Mouse (Mus musculus) adrenal gland, adult 2 months (tissue): ENCODE results near the gene Lysmd1. TPM values are rescaled to one million over a fixed set of nuclear protein-coding genes. Genes with fewer than 3 reads are reported as not detected.
"Not testable (repeated sequence)": the region's sequence is repeated elsewhere in the genome, so short reads cannot be mapped to it uniquely, and the experiment has no call there.

ENCODE experiments used
- DNase-seq: peaks from one replicate; pipeline ENCODE4 v3.0.0; 2021
- long read RNA-seq: library from polyadenylated mRNA; stranded (forward); transcript quantifications from one replicate; pipeline ENCODE4 v2.0.0, GENCODE M21; 2021
- polyA plus RNA-seq: library from polyadenylated mRNA; depleted of rRNA; stranded (reverse); fragments of >200 nt; gene quantifications from 2 replicates; pipeline ENCODE4 v1.2.3, GENCODE M21; 2012; rRNA removed
- total RNA-seq, 2 experiments: library from RNA; stranded (reverse); gene quantifications; 2 replicates each; pipeline ENCODE4 v1.2.3; 2021

Lysmd1 gene
- 1 to 10 TPM; 7.1 to 9.0 TPM for total RNA-seq
- polyA plus RNA-seq = 3.7 and 4.7 TPM in 2 replicates
- long read RNA-seq, transcript Lysmd1-201 (3 exons, 2,394 nt) = major isoform, 11 of 13 reads
- long read RNA-seq, partial matches to known transcripts = 0 of 13 reads
- long read RNA-seq, other reads (novel, unspliced or antisense) = 2 of 13 reads

DNA sequence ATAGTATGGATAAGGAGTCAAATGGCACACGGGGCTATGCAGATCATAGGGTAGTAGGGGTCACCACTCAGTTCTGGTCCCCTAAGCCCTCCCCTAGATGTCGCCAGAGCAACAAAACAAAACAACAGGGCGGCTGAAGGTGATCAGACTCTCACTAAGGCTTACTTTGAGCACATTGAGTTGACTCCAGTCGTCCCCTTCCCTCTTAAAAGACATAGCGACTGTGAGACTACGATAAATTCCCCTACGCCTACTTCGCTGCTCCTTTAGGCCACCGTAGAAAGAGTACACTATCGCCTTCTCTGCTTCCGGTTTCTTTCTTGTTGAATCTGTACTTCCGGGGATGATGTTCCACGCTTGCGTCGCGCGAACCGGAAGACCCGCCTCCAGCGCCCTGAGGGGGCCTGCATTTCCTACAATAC is at the start of gene Lysmd1, which contains the start of gene Scnm1:
Lysmd1 (plus strand) TSS at position 409 of the 422 bp plus-strand sequence.
Scnm1 (minus strand) TSS at position 332 of the 422 bp plus-strand sequence.
- peak; percentile 94 for DNase-seq

DNA sequence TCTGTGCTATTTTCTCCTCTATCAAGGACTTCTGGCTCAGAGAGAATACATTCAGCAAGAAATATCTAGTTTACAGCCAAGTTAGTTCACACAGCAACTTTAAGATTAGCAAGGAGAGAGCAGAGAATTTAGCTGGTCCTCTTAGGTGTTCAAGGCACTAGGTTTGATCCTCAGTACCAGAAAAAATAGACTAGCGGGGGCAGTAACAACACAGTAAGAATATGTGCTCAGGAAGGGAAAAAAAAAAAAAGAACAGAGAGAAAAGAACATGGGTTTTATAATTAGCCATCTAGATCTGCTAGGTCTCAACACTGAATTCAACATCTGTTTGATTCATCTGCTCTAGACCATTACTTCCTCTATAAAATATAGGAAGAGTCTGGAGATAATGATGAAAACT is 45.8 kb upstream of the Lysmd1 start:
- no peak for DNase-seq

DNA sequence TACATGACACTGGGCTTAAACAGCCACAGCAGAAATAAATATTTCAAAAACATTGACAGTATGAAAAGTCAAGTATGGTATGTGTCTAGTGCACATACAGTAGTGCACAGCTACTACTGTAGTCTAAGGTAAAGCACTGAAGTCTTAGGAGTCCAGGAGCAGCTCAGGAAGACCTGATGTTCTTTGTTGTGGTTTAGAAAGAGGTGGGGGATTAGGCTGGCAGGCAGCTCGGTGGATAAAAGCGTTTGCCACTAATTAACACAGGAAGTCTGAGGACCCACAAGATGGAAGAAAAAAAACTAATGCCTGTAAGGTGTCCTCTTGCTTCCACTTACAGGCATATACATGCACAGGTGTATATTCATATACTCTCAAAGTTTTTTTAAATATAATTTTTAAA is 33.0 kb upstream of the Lysmd1 start:
- no peak for DNase-seq

DNA sequence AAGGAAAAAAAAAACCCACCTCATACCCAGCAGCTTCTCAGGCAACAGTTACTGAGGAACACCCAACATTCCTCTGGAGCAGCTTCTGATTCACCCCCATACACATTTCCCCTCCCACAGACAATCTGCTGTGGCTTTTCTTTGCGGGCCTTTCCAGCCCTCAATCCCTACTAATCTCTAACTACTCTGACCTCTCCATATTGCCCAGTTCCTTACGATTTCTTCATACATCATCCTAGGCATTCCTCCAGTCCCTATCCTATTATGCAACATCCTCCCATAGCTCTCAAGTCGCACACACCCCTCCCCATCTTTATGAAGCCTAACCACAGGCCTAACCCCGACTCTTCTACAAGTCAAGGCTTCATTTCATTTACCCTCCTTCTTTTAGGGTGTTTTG is 28.8 kb upstream of the Lysmd1 start:
- DNase-seq = no peak

DNA sequence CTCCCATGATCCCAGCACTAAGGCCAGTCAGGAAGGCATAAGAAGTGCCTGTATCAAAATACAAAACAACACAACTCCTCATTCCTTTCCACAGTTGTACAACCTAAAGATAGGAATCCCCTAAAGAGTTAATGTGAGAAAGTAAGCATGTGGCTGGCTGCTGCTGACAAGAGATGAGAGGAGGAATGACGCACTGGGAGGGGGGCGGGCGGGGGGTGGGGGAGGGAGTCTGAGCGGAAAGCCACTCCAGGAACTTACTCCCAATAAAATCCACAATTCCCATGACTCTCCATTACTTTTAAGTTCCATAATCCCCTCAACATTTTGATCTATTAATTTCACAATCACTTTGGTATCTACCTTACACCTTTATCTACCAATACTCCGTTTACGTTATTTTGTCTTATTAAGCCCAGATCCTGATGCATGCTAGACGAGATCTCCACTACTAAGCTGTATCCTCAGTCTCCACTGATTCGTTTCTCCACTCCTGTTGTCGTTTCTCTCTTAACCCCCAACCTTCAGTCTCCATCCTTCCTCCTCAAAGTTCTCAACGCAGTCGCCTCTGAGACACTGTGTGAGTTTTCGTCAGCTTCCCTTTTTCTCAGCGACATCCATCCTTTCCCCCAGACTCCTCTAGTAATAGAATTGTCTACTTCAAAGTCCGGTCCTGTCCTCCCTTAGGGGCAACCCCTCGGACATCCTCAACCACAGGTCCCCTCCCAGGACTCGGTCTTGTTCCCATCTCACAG is 28.1 kb upstream of the Lysmd1 start:
- DNase-seq = no peak

DNA sequence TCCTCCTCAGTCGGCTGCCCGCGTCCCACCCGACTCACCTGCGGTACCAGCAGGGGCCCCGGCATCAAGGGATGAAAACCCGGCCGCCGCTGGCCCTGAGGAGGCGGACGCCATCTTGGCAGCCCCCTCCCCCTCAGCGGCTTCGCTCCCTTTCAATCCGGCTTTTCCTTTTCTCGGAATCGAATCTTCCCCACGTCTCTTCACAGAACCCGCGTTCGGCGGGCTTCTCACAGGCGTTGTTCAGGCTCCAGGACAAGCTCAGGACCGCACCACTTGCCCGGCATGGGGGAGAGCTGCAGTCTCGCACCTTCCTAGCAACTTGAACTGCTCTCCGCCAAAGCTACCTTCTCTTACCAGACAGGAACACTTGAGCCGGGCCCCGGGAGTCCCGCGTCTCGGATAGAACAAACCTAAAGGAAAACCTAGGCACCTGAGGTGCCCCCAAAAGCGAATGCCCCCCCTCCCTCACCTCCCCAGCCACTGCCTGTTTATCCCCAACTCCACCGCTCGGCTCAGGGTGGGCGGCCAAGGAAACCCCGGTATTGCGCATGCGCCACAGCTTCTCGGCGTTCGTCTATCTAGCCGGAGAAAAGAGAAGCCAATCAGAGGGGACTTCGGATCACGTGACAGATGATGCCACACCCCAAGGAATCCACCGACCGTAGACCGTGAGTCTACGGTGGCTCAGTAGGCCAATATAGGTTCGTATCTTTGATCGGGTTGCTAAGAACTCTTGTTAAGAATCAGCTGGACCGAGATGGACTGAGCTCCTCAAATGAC is 27.4 kb upstream of the Lysmd1 start, which contains the start of gene Pip5k1a:
Pip5k1a (minus strand) TSS at position 593 of the 780 bp plus-strand sequence.
- peak; percentile 96 for DNase-seq

DNA sequence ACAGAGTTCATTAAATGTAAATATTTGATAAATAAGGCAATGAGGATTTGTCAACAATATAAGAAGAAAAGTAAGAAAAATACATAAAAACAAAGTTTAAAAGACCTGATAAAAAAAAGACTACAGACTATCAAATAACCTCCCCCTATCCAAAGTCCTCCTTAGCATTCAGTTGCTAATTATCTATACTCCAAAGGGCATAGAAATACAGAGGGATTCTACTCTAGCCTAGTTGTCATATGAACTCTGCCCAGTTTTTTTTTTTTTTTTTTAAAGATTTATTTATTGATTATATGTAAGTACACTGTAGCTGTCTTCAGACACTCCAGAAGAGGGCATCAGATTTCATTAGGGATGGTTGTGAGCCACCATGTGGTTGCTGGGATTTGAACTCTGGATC is 26.6 kb upstream of the Lysmd1 start:
- DNase-seq = not testable (repeated sequence)

DNA sequence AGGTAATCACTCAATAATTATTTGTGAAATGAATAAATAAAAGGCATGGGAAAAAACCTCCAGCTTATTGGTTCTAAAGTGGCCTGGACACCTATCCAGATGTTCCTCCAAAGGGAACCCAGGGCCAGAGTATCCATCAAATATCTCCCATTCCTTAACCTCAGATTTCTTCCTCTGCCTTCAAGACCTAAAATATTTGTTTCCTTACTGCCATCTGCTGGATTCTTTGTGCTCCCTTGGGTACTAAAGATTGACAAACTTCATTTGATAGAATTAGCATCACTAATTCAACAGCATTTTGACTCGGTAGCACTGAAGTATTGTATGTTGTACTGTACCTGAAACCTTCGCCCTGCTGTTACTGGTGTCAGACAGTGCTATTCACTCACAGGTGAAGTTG is 26.0 kb upstream of the Lysmd1 start:
- DNase-seq = no peak

DNA sequence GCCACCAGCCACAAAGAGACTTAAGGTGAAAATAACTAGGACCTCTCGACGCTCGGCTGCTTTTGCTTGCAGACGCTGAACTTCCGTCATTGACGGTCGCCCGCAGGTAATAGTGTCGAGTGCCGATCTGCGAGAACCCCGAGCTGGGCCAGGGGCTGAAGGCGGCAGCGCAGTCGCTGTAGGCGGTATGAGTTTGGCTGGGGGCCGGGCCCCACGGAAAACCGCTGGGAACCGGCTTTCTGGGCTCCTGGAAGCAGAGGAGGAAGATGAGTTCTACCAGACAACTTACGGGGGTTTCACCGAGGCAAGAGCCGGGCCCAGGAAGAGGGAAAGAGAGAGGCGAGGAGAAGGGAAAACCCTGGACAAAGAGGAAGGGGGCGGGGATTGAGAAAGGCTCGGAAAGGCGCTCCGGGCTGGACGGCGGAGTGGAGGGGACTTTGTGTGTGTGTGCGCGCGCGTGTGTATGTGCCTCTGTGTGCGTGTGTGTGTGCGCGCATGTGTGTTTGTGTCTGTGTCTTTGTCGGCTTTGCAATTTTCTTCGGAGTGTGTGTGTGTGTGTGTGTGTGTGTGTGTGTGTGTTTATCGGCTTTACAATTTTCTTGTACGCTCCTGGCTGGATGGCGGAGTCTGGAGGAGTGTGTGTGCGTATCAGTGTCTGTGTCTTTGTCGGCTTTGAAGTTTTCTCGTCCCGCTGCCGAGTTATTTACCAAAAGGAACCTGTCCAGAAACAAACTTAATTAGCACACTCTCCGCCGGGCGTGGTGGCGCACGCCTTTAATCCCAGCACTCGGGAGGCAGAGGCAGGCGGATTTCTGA is 22.8 kb upstream of the Lysmd1 start, which contains the start of gene Vps72:
Vps72 (plus strand) TSS at position 112 of the 816 bp plus-strand sequence.
- DNase-seq = peak; percentile 95

DNA sequence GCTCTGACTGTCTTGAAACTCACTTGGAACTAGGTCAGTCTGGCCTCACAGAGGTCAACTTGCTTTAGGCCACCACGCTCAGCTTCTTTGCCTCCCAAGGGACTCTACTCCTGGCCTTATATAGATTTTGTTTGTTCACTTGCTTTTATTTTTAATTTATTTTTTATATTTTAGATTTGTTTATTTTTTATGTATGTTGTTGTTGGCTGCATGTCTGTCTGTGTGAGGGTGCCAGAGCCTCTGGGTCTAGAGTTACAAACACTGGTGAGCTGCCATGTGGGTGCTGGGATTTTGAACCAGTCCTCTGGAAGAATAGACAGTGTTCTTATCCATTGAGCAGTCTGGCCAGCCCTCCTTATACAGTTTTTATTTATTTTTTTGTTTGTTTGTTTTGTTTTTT is 21.1 kb upstream of the Lysmd1 start:
- no peak for DNase-seq

DNA sequence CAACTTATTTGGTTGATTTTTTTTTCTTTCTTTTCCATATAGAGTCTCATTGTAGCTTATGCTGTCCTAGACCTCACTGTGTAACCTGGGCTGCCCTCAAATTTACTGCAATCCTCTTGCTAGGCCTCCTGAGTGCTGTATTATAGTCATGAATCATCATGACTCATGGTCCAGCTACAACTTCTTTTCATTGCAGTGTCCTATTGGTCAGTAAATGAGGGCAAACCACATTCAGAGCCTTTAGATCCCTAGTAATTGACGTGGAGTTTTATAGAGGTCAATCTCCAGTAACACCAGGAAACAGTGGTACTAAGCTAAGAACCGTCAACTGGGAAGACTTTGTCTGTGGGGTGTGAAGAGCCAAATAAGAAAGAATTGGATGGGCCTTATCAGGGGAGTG is 16.1 kb upstream of the Lysmd1 start:
- peak; percentile 42 for DNase-seq

DNA sequence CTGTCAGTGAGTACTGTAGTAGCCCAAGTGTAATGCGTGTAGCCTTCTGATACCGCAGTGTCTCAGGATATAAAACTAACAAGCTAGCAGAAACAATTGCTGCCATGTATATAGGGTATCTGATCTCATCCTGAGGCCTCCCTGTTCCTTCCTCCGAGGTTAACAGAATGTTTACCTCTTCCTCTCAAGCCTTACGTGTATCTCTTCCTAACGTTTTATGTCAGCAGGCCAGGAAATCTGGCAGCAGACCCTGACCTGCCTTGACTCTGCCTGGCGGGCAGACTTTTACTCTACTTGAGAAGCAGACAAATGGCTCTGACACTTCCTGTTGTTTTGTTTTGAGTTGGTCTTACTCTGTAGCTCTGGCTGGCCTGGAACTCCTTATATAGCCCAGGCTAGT is 12.3 kb upstream of the Lysmd1 start:
- DNase-seq = no peak

DNA sequence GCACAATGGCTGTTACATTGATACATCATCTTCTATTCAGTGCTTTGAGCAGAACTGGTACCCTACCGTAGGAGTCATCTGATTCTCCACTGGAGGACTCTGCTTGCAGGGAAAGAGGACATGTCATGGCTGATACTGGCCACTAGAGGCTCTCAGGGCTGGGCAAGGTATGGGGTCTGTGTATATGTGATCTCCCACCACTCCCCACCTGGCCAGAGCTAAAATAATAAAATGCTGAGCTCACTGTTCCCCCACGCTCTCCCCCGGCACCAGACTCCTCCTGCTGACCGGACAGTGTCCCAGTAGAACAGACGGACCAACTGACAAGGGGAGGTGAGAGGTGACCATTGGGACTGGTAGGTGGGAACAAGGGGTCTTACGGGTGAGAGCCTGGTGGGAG is 9.6 kb upstream of the Lysmd1 start, which contains the start of gene Tmod4:
Tmod4 (plus strand) TSS at position 231 of the 400 bp plus-strand sequence.
- DNase-seq = no peak

DNA sequence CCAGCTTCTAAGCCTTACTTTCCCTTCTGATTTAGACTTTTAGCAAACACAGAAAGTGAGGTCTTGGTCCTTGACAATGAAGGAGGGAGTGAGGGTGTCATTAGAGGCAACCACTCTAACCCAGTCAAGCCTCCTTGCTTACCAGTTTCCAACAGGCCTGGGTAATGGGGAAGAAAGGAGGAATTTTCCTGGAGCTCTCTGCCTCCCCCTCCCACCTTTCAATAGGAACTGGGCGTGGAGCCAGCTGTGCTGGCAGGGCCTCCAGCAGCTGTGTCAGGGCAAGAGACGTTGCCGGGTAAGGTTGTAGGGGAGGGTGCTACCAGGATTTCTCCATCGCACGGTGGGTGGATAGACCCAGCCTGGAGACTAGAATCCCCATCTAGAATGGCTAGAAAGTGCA is 8.9 kb upstream of the Lysmd1 start:
- DNase-seq = peak; percentile 60

DNA sequence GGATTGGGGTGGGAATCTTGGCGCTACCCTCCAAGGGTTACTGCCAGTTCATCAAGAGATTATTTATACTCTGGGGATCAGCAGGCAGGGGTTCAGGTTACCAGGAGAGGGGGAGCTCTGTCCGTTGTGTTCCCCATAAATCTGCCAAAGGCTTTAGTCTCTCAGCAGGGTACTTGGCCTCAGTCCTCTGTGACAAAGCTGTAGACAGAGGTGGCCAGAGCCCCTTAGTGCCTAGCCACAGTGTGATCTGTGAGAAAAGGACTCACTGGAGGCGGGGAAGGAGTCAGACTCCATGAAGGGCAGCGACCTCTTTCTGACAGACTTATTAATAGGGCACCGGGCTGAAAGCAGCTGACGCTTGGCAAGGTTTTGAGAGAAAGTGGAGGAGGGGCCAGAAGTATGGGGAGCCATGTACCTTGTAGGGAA is 4.6 kb upstream of the Lysmd1 start:
- no peak for DNase-seq

DNA sequence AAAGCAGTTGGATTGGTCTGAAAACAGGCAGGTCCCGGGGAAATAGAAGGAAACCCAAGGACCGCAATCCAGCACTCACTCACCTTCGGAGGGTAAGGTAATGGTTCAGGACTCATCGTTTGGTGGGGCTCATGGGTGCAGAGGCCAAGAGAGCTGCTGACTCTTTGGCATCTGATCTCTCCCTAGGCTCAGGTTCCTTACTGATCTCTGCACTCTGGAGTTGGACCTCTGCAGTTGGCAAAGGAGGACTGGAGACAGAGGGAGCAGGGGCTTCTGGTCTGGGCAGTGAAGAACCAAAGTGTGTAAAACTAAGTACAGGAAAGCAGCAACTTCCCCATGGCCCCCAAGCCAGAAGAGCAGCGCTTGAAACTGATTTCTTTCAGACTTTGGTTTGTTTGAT is 3.8 kb upstream of the Lysmd1 start:
- no peak for DNase-seq

DNA sequence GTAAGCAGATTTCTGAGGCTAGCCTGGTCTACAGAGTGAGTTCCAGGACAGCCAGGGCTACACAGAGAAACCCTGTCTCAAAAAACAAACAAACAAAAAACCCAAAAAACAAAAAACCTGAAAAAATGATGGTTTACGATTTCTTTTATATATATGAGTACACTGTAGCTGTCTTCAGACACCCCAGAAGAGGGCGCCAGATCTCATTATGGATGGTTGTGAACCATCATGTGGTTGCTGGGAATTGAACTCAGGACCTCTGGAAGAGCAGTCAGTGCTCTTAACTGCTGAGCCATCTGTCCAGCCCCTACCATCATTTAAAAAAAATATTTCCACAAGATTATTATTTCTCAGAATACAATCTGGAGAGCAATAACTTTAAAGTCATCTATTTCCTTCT is 1.5 kb upstream of the Lysmd1 start:
- DNase-seq = not testable (repeated sequence)

DNA sequence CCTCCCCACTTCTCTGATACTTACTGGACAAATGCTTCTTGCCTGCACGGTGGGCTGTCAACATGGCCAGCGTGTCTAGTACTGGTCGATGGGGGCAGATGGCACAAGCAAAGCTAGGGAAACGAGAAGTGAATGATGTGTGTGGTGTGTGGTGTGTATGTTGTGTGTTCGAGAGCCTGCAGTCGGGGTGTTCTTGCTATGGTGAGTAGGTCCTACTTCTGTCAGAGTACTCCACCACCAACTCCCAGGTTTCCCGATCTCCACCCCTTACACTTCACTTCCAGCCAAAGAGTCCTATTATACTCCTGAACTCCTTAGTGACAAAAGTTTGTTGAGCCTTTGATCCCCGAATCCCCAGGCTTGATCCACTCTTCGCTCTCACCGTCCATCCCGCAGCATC is 712 bp upstream of the Lysmd1 start:
- no peak for DNase-seq

DNA sequence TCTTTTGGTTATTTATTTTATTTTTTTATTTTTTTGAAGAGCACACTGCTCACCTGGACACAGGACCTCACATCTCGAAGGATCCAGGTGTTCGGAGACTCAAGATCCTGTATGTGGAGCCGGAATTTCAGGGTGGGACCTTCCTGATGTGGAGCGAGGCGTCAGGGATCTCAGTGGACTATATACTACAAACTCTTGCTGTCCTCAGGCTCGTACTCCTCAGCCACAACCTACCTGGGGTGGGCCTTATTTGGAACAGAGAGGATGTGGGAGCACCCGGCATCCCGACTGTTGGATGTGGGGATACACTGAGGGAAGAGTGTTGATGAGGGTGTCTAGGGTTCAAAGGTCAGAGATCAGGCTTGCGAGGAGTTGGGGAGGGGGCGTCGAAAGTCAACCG is 245 bp downstream of the Lysmd1 start:
- DNase-seq = not testable (repeated sequence)

DNA sequence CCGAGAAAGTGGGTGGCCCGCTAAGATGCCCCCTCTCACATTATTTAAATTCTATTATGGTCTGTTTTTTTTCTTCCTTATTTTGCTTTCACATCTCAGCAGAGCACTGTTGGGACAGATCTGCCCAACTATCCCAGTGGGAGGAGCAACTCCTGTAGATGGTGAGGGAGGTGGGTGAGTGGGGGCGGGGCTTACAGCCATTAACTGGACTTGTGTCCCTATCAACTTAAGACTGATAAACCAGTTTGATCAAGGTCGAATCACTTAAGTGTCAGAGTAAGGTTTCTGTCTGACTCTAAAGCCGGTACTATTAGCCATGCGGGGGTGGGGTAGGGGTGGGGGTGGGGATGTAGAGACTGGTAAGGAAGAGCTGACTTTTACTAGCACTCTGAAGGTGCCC is 1.1 kb downstream of the Lysmd1 start:
- DNase-seq = peak; percentile 58

DNA sequence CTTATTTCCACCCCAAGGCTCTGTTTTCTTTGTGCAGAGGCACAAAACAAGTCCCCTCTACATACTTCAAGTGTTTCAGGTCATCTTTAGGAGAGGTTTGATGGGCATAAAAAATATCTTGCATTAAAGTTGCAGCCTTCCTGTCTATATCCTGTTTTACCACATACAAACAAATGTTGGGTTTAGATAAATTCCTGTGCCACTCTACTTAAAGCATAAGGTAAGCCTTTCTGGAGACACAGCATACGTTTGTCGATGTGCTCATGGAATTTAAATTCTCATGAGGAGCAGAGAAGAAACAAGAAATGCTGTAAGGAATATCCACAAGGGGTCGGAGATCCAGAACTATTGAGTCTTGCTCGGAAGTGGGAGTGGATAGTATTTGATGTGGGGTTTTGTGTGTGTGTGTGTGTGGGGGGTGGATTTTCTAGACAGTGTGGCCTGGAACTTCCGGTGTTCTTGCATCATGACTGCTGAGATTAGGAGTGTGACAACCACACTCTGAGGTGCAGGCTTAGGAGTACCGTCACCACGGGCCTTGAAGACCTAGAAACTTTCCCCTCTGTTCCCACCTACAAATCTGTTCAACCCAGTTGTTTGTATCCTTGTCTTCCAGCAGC is 1.7 kb downstream of the Lysmd1 start:
- DNase-seq = no peak
